Mouse (Mus musculus): ENCODE results near the gene Gm26602. TPM values are rescaled to one million over a fixed set of nuclear protein-coding genes. Genes with fewer than 3 reads are reported as not detected.
A peak's percentile ranks its signal among the peaks of the same experiment; 100 is the strongest.
"Not testable (repeated sequence)": the region's sequence is repeated elsewhere in the genome, so short reads cannot be mapped to it uniquely, and the experiment has no call there.

Gene Gm26602
- polyA plus RNA-seq, 1 experiment from 2014 or later = 20.3 TPM

GRCm38 (mm10) chr10:79956643-79957154, 46.0 kb downstream of the Gm26602 start:
- H3K4me1 ChIP-seq = peaks cover 23% of the 10 kb centered on the region
- ATAC-seq (ENCODE audit: low FRiP score, low read depth) = no peak
- 26% methylated on average over 4 of the region's 4 CpGs for WGBS

GRCm38 (mm10) chr10:79958140-79958816, 47.6 kb downstream of the Gm26602 start:
- H3K27me3 ChIP-seq = no peaks in the 10 kb centered on the region
- 0 out of 2 replicates have a peak overlapping the region, but pooled peaks have one; percentile 2 for H3K4me3 ChIP-seq
- no peak overlapping the region for H3K9ac ChIP-seq
- peaks cover 23% of the 10 kb centered on the region for H3K4me1 ChIP-seq
- no peaks in the 10 kb centered on the region for H3K9me3 ChIP-seq
- H3K4me2 ChIP-seq (replicated peaks) = peak overlapping the region; percentile 23
- no peak for ATAC-seq (ENCODE audit: low FRiP score, low read depth)
- WGBS = 11% methylated on average over 21 of the region's 21 CpGs
- H3K36me3 ChIP-seq = peaks cover 23% of the 10 kb centered on the region
- no peak overlapping the region for H3K27ac ChIP-seq

More at GRCm38 (mm10) chr10:79956643-79957154, 46.0 kb downstream of the Gm26602 start:
- Histone ChIP-seq H3K9me3 (no peaks in the 10 kb centered on the region), H3K36me3 (peaks cover 19% of the 10 kb centered on the region), H3K4me2 (replicated peaks) (no peak overlapping the region), H3K9ac (no peak overlapping the region), H3K4me3 (no peak overlapping the region), H3K27ac (no peak overlapping the region), H3K27me3 (no peaks in the 10 kb centered on the region)

- Histone ChIP-seq H3K4me2 (replicated peaks) (peak overlapping the region; percentile 93), H3K4me1 (peaks cover 18% of the 10 kb centered on the region), H3K4me3 (peak overlapping the region; percentile 100), H3K36me3 (peaks cover 28% of the 10 kb centered on the region)
- not testable (repeated sequence) for H3K27ac ChIP-seq; H3K27me3 ChIP-seq; H3K9me3 ChIP-seq; ATAC-seq (ENCODE audit: low FRiP score, low read depth); H3K9ac ChIP-seq
- WGBS = 35% methylated on average over 10 of the region's 10 CpGs
Observed at GRCm38 (mm10) chr10:79959412-79959811, 48.8 kb downstream of the Gm26602 start.

- Histone ChIP-seq H3K27me3 (no peaks in the 10 kb centered on the region), H3K9me3 (no peaks in the 10 kb centered on the region), H3K4me3 (peak within 1 kb of the TSS; percentile 100), H3K9ac (peak within 1 kb of the TSS; percentile 89), H3K27ac (peak within 1 kb of the TSS; percentile 74), H3K36me3 (peaks cover 34% of the 10 kb centered on the region), H3K4me2 (replicated peaks) (peak within 1 kb of the TSS; percentile 93), H3K4me1 (peaks cover 16% of the 10 kb centered on the region)
- ATAC-seq (ENCODE audit: low FRiP score, low read depth) = peak; percentile 95
- under 1% methylated on average over 61 of the region's 61 CpGs for whole genome bisulfite sequencing
Observed at GRCm38 (mm10) chr10:79959847-79960601, 49.4 kb downstream of the Gm26602 start, which contains the start of gene Wdr18. Gene Wdr18, plus strand, starts transcription at chr10:79960152.

Small RNA genes within 50 kb of the gene (microRNA-seq; reads per million reads assigned to microRNA genes)
- gene Mir6910 = 0.52 reads per million

Other genes starting within 250 kb of the Gm26602 start
- gene Madcam1, start 246.3 kb upstream of the Gm26602 start, polyA plus RNA-seq (2015; fragmentation: Nextera tagmentation; extraction: Ambion mirVana) = 7.0 and 8.2 TPM in 2 replicates
- gene Tpgs1, start 241.5 kb upstream of the Gm26602 start, polyA plus RNA-seq (2015; fragmentation: Nextera tagmentation; extraction: Ambion mirVana) = 62.0 and 65.9 TPM in 2 replicates
- gene Cdc34, start 228.7 kb upstream of the Gm26602 start, polyA plus RNA-seq (2015; fragmentation: Nextera tagmentation; extraction: Ambion mirVana) = 116 and 123 TPM in 2 replicates
- 0.83 and 0.92 TPM in 2 replicates for gene Gzmm, start 221.8 kb upstream of the Gm26602 start, polyA plus RNA-seq (2015; fragmentation: Nextera tagmentation; extraction: Ambion mirVana)
- 761 and 775 TPM in 2 replicates for gene Bsg, start 206.4 kb upstream of the Gm26602 start, polyA plus RNA-seq (2015; fragmentation: Nextera tagmentation; extraction: Ambion mirVana)
- not detected in 2 replicates for gene Hcn2, start 194.2 kb upstream of the Gm26602 start, polyA plus RNA-seq (2015; fragmentation: Nextera tagmentation; extraction: Ambion mirVana)
- 49.4 and 54.9 TPM in 2 replicates for gene Polrmt, start 164.3 kb upstream of the Gm26602 start, polyA plus RNA-seq (2015; fragmentation: Nextera tagmentation; extraction: Ambion mirVana)
- gene Fgf22, start 155.8 kb upstream of the Gm26602 start, polyA plus RNA-seq (2015; fragmentation: Nextera tagmentation; extraction: Ambion mirVana) = 0.34 and 0.47 TPM in 2 replicates
- gene Rnf126, start 143.9 kb upstream of the Gm26602 start, polyA plus RNA-seq (2015; fragmentation: Nextera tagmentation; extraction: Ambion mirVana) = 93.0 and 95.4 TPM in 2 replicates
- gene Fstl3, start 133.6 kb upstream of the Gm26602 start, polyA plus RNA-seq (2015; fragmentation: Nextera tagmentation; extraction: Ambion mirVana) = 7.0 and 7.8 TPM in 2 replicates
- gene Prss57, start 119.9 kb upstream of the Gm26602 start, polyA plus RNA-seq (2015; fragmentation: Nextera tagmentation; extraction: Ambion mirVana) = 0.11 TPM in 1 of 2 replicates, not detected in the other
- gene Palm, start 117.3 kb upstream of the Gm26602 start, polyA plus RNA-seq (2015; fragmentation: Nextera tagmentation; extraction: Ambion mirVana) = 101 TPM in 2 replicates
- 0.90 and 1.4 TPM in 2 replicates for gene Misp, start 89.9 kb upstream of the Gm26602 start, polyA plus RNA-seq (2015; fragmentation: Nextera tagmentation; extraction: Ambion mirVana)
- 347 and 366 TPM in 2 replicates for gene Ptbp1, start 56.4 kb upstream of the Gm26602 start, polyA plus RNA-seq (2015; fragmentation: Nextera tagmentation; extraction: Ambion mirVana)
- gene Prtn3, start 36.4 kb upstream of the Gm26602 start, polyA plus RNA-seq (2015; fragmentation: Nextera tagmentation; extraction: Ambion mirVana) = 11.1 and 11.3 TPM in 2 replicates
- gene Plppr3, start 36.2 kb upstream of the Gm26602 start, polyA plus RNA-seq (2015; fragmentation: Nextera tagmentation; extraction: Ambion mirVana) = 138 and 142 TPM in 2 replicates
- gene Elane, start 24.6 kb upstream of the Gm26602 start, polyA plus RNA-seq (2015; fragmentation: Nextera tagmentation; extraction: Ambion mirVana) = 0.29 and 0.86 TPM in 2 replicates
- not detected in 2 replicates for gene Cfd, start 20.0 kb upstream of the Gm26602 start, polyA plus RNA-seq (2015; fragmentation: Nextera tagmentation; extraction: Ambion mirVana)
- gene Med16, start 1.9 kb upstream of the Gm26602 start, polyA plus RNA-seq (2015; fragmentation: Nextera tagmentation; extraction: Ambion mirVana) = 44.9 and 46.8 TPM in 2 replicates
- 0.94 and 1.0 TPM in 2 replicates for gene Kiss1r, start 6.1 kb downstream of the Gm26602 start, polyA plus RNA-seq (2015; fragmentation: Nextera tagmentation; extraction: Ambion mirVana)
- 186 and 188 TPM in 2 replicates for gene R3hdm4, start 10.4 kb downstream of the Gm26602 start, polyA plus RNA-seq (2015; fragmentation: Nextera tagmentation; extraction: Ambion mirVana)
- 5.5 and 6.2 TPM in 2 replicates for gene Arid3a, start 16.2 kb downstream of the Gm26602 start, polyA plus RNA-seq (2015; fragmentation: Nextera tagmentation; extraction: Ambion mirVana)
- 105 and 106 TPM in 2 replicates for gene Wdr18, start 49.3 kb downstream of the Gm26602 start, polyA plus RNA-seq (2015; fragmentation: Nextera tagmentation; extraction: Ambion mirVana)
- 0.41 and 0.73 TPM in 2 replicates for gene Grin3b, start 59.9 kb downstream of the Gm26602 start, polyA plus RNA-seq (2015; fragmentation: Nextera tagmentation; extraction: Ambion mirVana)
- gene Tmem259, start 73.5 kb downstream of the Gm26602 start, polyA plus RNA-seq (2015; fragmentation: Nextera tagmentation; extraction: Ambion mirVana) = 16.0 and 19.5 TPM in 2 replicates
- 287 and 299 TPM in 2 replicates for gene Cnn2, start 77.7 kb downstream of the Gm26602 start, polyA plus RNA-seq (2015; fragmentation: Nextera tagmentation; extraction: Ambion mirVana)
- 1.8 and 1.9 TPM in 2 replicates for gene Abca7, start 85.6 kb downstream of the Gm26602 start, polyA plus RNA-seq (2015; fragmentation: Nextera tagmentation; extraction: Ambion mirVana)
- 7.3 and 7.6 TPM in 2 replicates for gene Arhgap45, start 105.8 kb downstream of the Gm26602 start, polyA plus RNA-seq (2015; fragmentation: Nextera tagmentation; extraction: Ambion mirVana)
- gene Polr2e, start 128.9 kb downstream of the Gm26602 start, polyA plus RNA-seq (2015; fragmentation: Nextera tagmentation; extraction: Ambion mirVana) = 244 and 254 TPM in 2 replicates
- gene Gpx4, start 136.3 kb downstream of the Gm26602 start, polyA plus RNA-seq (2015; fragmentation: Nextera tagmentation; extraction: Ambion mirVana) = 462 and 477 TPM in 2 replicates
- gene Sbno2, start 194.7 kb downstream of the Gm26602 start, polyA plus RNA-seq (2015; fragmentation: Nextera tagmentation; extraction: Ambion mirVana) = 13.5 and 15.2 TPM in 2 replicates
- gene Stk11, start 204.9 kb downstream of the Gm26602 start, polyA plus RNA-seq (2015; fragmentation: Nextera tagmentation; extraction: Ambion mirVana) = 17.1 and 17.4 TPM in 2 replicates
- gene Atp5d, start 227.8 kb downstream of the Gm26602 start, polyA plus RNA-seq (2015; fragmentation: Nextera tagmentation; extraction: Ambion mirVana) = 456 and 475 TPM in 2 replicates
- gene Cbarp, start 230.0 kb downstream of the Gm26602 start, polyA plus RNA-seq (2015; fragmentation: Nextera tagmentation; extraction: Ambion mirVana) = 7.4 and 8.1 TPM in 2 replicates
- 22.9 and 23.2 TPM in 2 replicates for gene Midn, start 237.4 kb downstream of the Gm26602 start, polyA plus RNA-seq (2015; fragmentation: Nextera tagmentation; extraction: Ambion mirVana)

Data from limb, embryonic 13.5 days (tissue).